Mouse (Mus musculus): Measurements from ENCODE around the gene Tubb4b.

DNA sequence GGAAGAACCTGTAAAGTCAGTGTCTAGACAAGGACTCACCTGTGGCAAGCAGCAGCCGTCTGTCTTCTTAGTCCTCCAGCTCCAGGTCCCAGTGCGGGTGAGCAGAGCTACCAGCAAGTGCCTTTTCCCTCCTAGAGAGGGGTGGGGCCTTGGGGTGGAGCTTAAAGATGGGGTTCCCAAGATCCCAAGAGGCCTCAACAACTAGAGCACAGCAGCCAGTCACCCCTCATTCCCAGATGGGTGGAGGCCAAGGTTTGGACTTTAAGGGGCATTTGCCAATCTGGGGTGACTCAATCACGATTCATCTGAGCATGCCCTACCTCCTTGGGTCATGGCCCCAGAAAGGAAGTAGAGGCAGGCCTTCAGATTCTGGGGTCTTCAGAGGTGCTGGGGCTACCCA, 15.3 kb upstream of the Tubb4b start:
- TF ChIP-seq POLR2A (IDR thresholded peaks at IDR 0.05; ENCODE audit: control insufficient read depth, low read depth, low read length) (no peak), CTCF (IDR thresholded peaks at IDR 0.05; ENCODE audit: control insufficient read depth, insufficient read depth, insufficient replicate concordance, low read depth, low read length) (no peak)

All from testis, adult 2 months (tissue).